Mouse (Mus musculus): Measurements from ENCODE around the gene 1500009L16Rik.

DNA sequence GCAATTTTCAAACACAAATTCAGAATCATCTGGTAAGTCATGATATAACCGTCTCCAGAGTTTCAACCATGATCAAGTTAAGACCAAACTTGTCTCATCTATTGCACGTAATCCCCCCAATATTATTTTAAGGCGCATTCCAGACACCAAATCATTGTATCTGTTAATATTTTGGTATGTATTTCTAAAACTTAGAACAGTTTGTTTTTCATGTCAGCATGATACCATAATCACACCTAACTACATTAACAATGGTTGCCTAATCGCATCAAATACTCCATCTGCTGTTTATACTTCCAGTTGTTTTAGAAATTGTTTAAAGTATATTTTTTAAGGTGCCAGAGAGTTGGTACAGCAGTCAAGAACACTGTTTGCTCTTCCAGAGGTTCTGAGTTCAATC, 72.8 kb downstream of the 1500009L16Rik start:
- TF ChIP-seq CTCF (IDR thresholded peaks at IDR 0.05; ENCODE audit: low read depth) = no peak
- no peak for TF ChIP-seq EP300 (IDR thresholded peaks at IDR 0.05; ENCODE audit: low read depth)

All from heart, postnatal 0 days (tissue).